Mouse (Mus musculus) regulatory T cell (primary cell): Measurements from ENCODE around the gene Plcl2.

Experiments used
- in situ Hi-C: fragments of 300-600 bp; cut with MboI, MseI; formaldehyde crosslinking; loops from one replicate; pipeline ENCODE4 v1.15.1; 2025; ENCODE audit warnings: high pct_unique_total_duplicates

Plcl2 gene

DNA sequence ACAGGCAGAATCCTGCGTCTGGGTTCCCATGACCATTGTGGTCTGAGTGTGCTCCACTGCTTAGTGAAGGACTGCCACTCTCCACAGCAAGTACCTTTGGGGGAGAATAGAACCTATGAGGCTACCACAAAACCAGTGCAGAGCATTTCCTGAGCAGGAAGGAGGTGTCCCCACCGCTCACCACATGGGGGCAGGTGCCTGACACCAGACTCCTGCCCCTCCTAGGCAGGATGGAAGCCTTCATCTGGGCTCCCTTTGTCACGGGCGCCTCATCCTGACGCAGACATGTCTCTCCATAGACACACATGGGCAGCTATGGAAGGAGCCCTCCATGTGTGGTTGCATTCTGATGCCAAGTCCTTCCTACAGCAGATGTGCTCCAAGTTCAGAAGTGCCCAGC, 222.7 kb downstream of the Plcl2 start:
- in situ Hi-C loops = no loop called here

- in situ Hi-C loops = no loop called here
Measured at GRCm38 (mm10) chr17:50733390-50733789, 224.2 kb downstream of the Plcl2 start.

GRCm38 (mm10) chr17:50734781-50735180, 225.6 kb downstream of the Plcl2 start:
- in situ Hi-C loops = no loop called here

DNA sequence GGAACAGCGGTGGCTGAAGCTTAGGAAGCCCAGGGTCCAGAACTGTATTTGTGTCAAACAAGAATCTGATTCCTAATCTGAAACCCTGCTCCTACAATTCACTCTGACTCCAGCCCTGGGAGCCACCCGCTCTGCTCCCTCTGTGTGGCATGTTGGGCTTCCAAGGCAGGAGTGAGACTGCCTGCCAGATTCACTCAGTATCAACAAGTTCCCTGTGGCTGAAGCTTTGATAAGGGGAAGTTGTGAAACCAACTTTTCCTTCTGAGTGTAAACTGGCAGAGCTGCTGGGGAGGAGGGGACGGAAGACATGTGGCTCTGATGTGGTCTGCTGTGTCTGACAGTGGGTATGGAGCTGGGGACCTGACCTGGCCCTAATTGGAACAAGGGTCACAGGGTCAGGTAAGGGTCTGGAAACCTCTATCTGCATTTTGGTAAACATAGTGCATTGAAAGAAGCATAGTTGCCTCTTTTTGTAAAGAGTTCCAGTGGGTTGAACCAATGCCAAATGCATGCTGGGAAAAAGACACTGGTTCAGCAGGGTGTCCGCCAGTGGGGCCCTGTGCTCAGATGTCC, 226.3 kb downstream of the Plcl2 start:
- in situ Hi-C loops = no loop called here

DNA sequence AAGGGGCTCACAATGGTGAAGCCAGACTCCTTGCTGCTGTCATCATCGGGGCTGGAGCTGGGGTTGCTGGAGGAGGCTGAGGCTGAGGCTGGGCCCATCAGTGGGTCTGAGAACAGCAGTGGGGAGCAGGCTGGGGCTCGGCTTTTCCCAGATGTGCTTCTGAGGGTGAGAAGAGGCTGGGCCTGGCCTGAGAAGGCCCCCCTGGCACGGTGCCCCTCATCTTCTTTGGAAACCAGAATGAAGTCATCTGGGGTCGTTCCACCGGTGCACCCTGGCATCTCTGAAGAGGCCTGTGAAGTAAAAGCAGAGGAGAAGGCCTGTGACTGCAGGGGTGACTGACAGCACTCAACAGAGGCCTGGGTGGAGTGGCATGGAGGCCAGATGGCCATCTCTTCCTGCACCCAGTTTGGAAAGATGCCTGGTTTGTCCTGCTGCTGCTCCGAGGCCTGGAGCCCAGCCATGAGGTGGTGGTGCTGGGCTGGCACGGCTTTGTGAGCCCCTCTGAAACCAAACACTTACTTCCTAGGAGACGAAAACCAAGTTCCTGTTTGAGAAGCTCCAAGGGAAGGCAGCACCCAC, 226.8 kb downstream of the Plcl2 start:
- in situ Hi-C loops = no loop called here

- in situ Hi-C loops = no loop called here
Measured at GRCm38 (mm10) chr17:50737068-50737467, 227.9 kb downstream of the Plcl2 start.
